Mouse (Mus musculus) layer of hippocampus, adult 8-10 months (tissue): ENCODE data around the gene Tmem104. TPM values are rescaled to one million over a fixed set of nuclear protein-coding genes. Genes with fewer than 3 reads are reported as not detected.

Experiments used
- DNase-seq, 2 experiments: peaks; one replicate each; pipeline ENCODE4 v3.0.0; 2022; ENCODE audit warnings: low spot score in 2 of 2
- total RNA-seq, 4 experiments: library from RNA; stranded (reverse); gene quantifications; 2 replicates each; pipeline ENCODE4 v1.2.4; 2022

Tmem104 gene
- total RNA-seq, 4 experiments from 2014 or later = 12.5 to 19.8 (median 16.1) TPM

- no peak for DNase-seq
These were observed 42.0 kb downstream of the Tmem104 start for GRCm38 (mm10) chr11:115229021-115229930.

- no peak for DNase-seq
These were observed 44.1 kb downstream of the Tmem104 start for GRCm38 (mm10) chr11:115231168-115231915.

GRCm38 (mm10) chr11:115231924-115232323 lies 44.6 kb downstream of the Tmem104 start:
- peak; percentile 35 to 47 for DNase-seq

GRCm38 (mm10) chr11:115232889-115233288 lies 45.6 kb downstream of the Tmem104 start:
- no peak for DNase-seq

- peak; percentile 44 to 70 for DNase-seq
These were observed 46.4 kb downstream of the Tmem104 start for GRCm38 (mm10) chr11:115233526-115234290.

GRCm38 (mm10) chr11:115234320-115235044 lies 47.2 kb downstream of the Tmem104 start:
- DNase-seq = no peak

GRCm38 (mm10) chr11:115236570-115236969 lies 49.3 kb downstream of the Tmem104 start:
- no peak for DNase-seq

GRCm38 (mm10) chr11:115241402-115241801 lies 54.1 kb downstream of the Tmem104 start:
- no peak for DNase-seq

- DNase-seq = no peak
These were observed 55.5 kb downstream of the Tmem104 start for GRCm38 (mm10) chr11:115242746-115243145.

- no peak for DNase-seq
These were observed 56.5 kb downstream of the Tmem104 start for GRCm38 (mm10) chr11:115243783-115244182.

GRCm38 (mm10) chr11:115244840-115245239 lies 57.6 kb downstream of the Tmem104 start:
- no peak for DNase-seq

GRCm38 (mm10) chr11:115246386-115246785 lies 59.1 kb downstream of the Tmem104 start:
- DNase-seq = no peak

- DNase-seq = no peak
These were observed 60.0 kb downstream of the Tmem104 start for GRCm38 (mm10) chr11:115247240-115247639.

- DNase-seq = no peak
These were observed 60.7 kb downstream of the Tmem104 start for GRCm38 (mm10) chr11:115247945-115248344.

- no peak for DNase-seq
These were observed 62.6 kb downstream of the Tmem104 start for GRCm38 (mm10) chr11:115249721-115250404.

- no peak for DNase-seq
These were observed 63.3 kb downstream of the Tmem104 start for GRCm38 (mm10) chr11:115250405-115251090.

GRCm38 (mm10) chr11:115251258-115251657 lies 64.0 kb downstream of the Tmem104 start:
- DNase-seq = no peak

GRCm38 (mm10) chr11:115257775-115258510 lies 70.7 kb downstream of the Tmem104 start:
- DNase-seq = no peak

- DNase-seq = no peak
These were observed 71.8 kb downstream of the Tmem104 start for GRCm38 (mm10) chr11:115259134-115259533.
